Mouse (Mus musculus) left cerebral cortex, postnatal 4 days (tissue): ENCODE results near the gene Gm49373. TPM values are rescaled to one million over a fixed set of nuclear protein-coding genes. Genes with fewer than 3 reads are reported as not detected.

Experiments used
- DNase-seq: peaks from one replicate; pipeline ENCODE4 v3.0.0-alpha.2; 2022
- intact Hi-C: fragments of 180-260 bp; cut with DNase I; formaldehyde crosslinking; loops from one replicate; pipeline ENCODE4 v1.15.1; 2025
- microRNA-seq: library from miRNA; unstranded; fragments of <30 nt; microRNA quantifications from one replicate; pipeline ENCODE4 v1.2.0, GENCODE M21; 2022
- total RNA-seq, 2 experiments: library from RNA; stranded (reverse); gene quantifications; 2 replicates each; pipeline ENCODE4 v1.2.3; 2021

Gene Gm49373
- total RNA-seq, 2 experiments from 2014 or later = 1.9 TPM

GRCm38 (mm10) chr9:21030055-21030600 is 42.8 kb downstream of the Gm49373 start:
- no peak for DNase-seq
- intact Hi-C loops = loop anchor here (10.0 kb wide), 1 partner anchor 105 kb away; the partner anchor contains the start of gene Tyk2

GRCm38 (mm10) chr9:21029291-21030054 is 43.4 kb downstream of the Gm49373 start, which contains the start of gene Icam4:
Gene Icam4 (plus strand): TSS chr9:21029373.
- intact Hi-C loops = loop anchor here (10.0 kb wide), 1 partner anchor 105 kb away; the partner anchor contains the start of gene Tyk2

GRCm38 (mm10) chr9:21028560-21029110 is 44.3 kb downstream of the Gm49373 start:
- intact Hi-C loops = no loop called here

More at GRCm38 (mm10) chr9:21029291-21030054, 43.4 kb downstream of the Gm49373 start, which contains the start of gene Icam4:
- DNase-seq = peak; percentile 69

DNA sequence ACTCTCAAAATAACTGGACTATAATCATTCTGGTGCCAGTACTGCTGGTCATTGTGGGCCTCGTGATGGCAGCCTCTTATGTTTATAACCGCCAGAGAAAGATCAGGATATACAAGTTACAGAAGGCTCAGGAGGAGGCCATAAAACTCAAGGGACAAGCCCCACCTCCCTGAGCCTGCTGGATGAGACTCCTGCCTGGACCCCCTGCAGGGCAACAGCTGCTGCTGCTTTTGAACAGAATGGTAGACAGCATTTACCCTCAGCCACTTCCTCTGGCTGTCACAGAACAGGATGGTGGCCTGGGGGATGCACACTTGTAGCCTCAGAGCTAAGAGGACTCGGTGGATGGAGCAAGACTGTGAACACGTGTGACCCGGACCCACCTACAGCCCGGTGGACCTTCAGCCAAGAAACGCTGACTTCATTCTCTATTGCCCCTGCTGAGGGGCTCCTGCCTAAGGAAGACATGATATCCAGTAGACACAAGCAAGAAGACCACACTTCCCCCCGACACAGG is 45.1 kb downstream of the Gm49373 start:
- DNase-seq = peak; percentile 43
- intact Hi-C loops = no loop called here

More at GRCm38 (mm10) chr9:21028560-21029110, 44.3 kb downstream of the Gm49373 start:
- no peak for DNase-seq

GRCm38 (mm10) chr9:21026849-21027248 is 46.0 kb downstream of the Gm49373 start:
- no peak for DNase-seq
- intact Hi-C loops = no loop called here

DNA sequence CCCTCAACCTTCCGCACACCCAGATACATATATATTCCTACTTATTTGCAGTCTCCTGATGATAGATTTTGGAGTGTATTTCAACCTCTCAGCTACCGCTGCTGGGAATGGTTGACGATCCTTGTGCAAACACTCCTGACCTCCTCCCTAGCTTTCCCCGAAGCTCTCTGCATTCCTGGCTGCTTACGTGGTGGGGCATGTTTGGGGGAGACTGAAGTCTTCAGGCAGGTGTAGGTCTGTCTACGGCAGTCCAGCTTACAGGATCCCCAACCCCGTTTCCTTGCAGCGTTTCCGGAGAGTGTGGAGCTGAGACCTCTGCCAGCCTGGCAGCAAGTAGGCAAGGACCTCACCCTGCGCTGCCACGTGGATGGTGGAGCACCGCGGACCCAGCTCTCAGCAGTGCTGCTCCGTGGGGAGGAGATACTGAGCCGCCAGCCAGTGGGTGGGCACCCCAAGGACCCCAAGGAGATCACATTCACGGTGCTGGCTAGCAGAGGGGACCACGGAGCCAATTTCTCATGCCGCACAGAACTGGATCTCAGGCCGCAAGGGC is 47.6 kb downstream of the Gm49373 start:
- intact Hi-C loops = no loop called here
- no peak for DNase-seq

DNA sequence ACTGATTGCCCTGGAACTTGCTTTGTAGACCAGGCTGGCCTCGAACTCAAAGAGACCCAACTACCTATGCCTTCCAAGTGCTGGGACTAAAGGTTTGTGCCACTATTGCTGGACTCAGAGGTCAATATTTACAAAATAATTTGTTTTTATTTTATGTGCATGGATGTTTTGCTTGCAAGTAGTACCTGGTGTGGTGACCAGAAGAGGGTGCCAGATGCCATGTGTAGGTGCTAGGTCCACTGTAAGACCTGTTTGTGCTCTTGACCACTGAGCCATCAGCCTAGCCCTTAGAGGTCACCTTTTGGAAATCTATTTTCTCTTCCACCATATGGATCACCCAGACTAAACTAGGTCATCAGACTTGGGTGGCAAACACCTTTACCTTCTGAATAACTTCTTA is 50.2 kb downstream of the Gm49373 start:
- DNase-seq = no peak
- intact Hi-C loops = no loop called here

DNA sequence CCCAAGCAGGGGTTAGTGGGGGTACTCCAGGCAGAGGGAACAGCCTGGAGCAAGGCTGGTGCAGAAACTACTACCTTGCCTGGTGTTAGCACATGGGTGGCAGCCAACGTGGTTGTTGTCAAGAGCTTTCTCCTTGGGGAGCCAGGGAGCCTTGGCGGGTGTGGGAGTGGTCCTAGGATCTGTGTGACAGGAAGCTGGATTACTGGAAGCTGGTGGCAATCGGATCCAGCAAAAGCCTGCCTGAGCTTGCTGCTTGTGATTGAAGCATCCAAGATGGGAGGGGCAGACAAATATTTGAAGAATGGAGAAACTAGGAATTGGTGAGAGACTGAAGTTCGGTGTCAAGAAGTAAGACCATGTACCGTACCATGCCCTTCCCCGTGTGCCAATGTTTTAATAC is 50.6 kb downstream of the Gm49373 start:
- DNase-seq = no peak
- intact Hi-C loops = no loop called here

- intact Hi-C loops = no loop called here
- no peak for DNase-seq
Measured at GRCm38 (mm10) chr9:21021363-21021762, 51.5 kb downstream of the Gm49373 start.

DNA sequence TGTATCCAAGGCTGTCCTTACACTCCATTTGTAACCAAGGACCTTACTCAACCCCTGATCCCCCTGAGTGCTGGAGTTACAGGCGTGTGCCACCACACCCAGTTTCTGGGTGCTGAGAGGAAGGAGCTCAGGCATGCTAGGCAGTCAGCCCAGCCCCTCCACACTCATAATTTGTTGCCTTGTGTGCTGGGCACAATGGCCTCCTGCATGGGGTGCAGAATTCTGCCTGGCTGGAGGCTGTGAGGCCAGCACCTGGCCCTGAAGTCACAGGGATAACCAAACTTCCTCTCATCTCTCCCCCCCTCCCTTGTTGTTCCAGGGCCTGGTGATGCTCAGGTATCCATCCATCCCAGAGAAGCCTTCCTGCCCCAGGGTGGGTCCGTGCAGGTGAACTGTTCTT is 54.3 kb downstream of the Gm49373 start:
- DNase-seq = no peak

DNA sequence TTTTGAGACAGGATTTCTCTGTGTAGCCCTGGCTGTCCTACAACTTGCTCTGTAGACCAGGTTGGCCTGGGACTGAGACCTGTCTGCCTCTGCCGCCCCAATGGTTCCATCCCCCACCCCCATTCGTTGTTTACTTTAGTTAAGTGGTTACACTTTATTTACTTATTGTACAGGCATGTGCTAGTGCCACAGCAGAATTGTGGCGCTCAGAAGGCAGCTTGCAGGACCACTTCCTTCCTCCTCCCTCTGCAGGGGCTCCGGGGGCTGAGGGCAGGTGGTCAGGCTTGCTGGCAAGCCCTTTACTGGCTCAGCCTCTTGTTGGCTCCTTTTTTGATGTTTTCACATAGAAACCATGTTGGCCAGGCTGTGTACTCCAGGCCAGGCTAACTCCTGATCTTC is 55.7 kb downstream of the Gm49373 start:
- no peak for DNase-seq
- intact Hi-C loops = no loop called here

More for the DNA sequence above, 54.3 kb downstream of the Gm49373 start:
- intact Hi-C loops = no loop called here

- DNase-seq = no peak
Measured at GRCm38 (mm10) chr9:21016331-21017176, 56.3 kb downstream of the Gm49373 start.

DNA sequence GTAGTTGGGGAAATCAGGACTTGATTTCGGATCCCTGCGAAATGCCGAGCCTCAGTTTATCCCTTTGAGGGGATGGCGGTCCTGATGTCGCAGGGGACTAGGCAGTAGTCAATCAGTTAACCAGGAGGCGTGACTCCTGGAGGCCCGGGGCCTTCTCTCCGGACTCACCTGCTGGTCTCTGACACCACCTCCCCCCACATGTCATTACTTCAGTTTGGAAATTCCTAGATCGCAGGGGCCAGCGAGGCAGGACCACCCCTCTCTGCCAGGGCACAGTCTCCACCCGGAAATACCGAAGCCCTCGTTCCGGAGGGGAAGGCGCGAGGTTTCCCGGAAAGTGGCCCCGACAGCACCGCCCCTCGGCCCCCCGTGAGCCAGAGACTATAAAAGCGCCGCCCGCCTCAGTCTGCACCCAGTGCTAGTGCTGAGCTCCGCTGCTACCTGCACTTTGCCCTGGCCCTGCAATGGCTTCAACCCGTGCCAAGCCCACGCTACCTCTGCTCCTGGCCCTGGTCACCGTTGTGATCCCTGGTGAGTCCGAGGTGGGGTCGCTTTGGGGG is 57.2 kb downstream of the Gm49373 start, which contains the start of gene Icam1:
Gene Icam1, plus strand, starts transcription at position 415 of the 560 bp plus-strand sequence.
- intact Hi-C loops = no loop called here
- no peak for DNase-seq

More at GRCm38 (mm10) chr9:21016331-21017176, 56.3 kb downstream of the Gm49373 start:
- intact Hi-C loops = no loop called here

GRCm38 (mm10) chr9:21014691-21015570 is 58.0 kb downstream of the Gm49373 start:
- intact Hi-C loops = no loop called here

More at GRCm38 (mm10) chr9:21014691-21015570, 58.0 kb downstream of the Gm49373 start:
- DNase-seq = no peak

Small RNAs within 50 kb of the gene (microRNA-seq; reads per million reads assigned to microRNA genes)
- not detected for gene Mir1900
- gene Mir7082 = not detected

Other genes starting within 250 kb of the Gm49373 start
- 10 to 100 TPM; 33.3 to 42.2 TPM for gene A230050P20Rik, start 204.5 kb downstream of the Gm49373 start, total RNA-seq
- gene Angptl6, start 193.4 kb downstream of the Gm49373 start, total RNA-seq = 10 to 100 TPM in 1 of 2 experiments, 1 to 10 TPM in 1; 9.9 to 10.9 TPM
- 10 to 100 TPM; 37.9 to 43.0 TPM for gene Ppan, start 184.9 kb downstream of the Gm49373 start, total RNA-seq
- gene Eif3g, start 174.5 kb downstream of the Gm49373 start, total RNA-seq = 100 to 1,000 TPM; 144 to 147 TPM
- 10 to 100 TPM; 86.1 to 88.5 TPM for gene Dnmt1, start 113.2 kb downstream of the Gm49373 start, total RNA-seq
- 1 to 10 TPM; 4.5 to 5.5 TPM for gene S1pr2, start 96.3 kb downstream of the Gm49373 start, total RNA-seq
- gene Mrpl4, start 70.4 kb downstream of the Gm49373 start, total RNA-seq = 10 to 100 TPM; 45.2 to 49.3 TPM
- 1 to 10 TPM; 2.5 to 2.8 TPM for gene Icam1, start 57.1 kb downstream of the Gm49373 start, total RNA-seq
- gene Icam4, start 43.7 kb downstream of the Gm49373 start, total RNA-seq = not detected
- gene Icam5, start 41.0 kb downstream of the Gm49373 start, total RNA-seq = 10 to 100 TPM; 28.1 to 41.3 TPM
- not detected for gene Zglp1, start 6.0 kb downstream of the Gm49373 start, total RNA-seq
- gene Fdx1l, start 518 bp upstream of the Gm49373 start, total RNA-seq = 10 to 100 TPM; 36.6 to 38.2 TPM
- 1 to 10 TPM; 3.3 to 4.1 TPM for gene Gm38431, start 18.9 kb upstream of the Gm49373 start, total RNA-seq
- gene Raver1, start 18.9 kb upstream of the Gm49373 start, total RNA-seq = 10 to 100 TPM; 36.8 to 37.9 TPM
- 10 to 100 TPM; 16.1 to 16.7 TPM for gene Tyk2, start 58.1 kb upstream of the Gm49373 start, total RNA-seq
- gene Cdc37, start 76.9 kb upstream of the Gm49373 start, total RNA-seq = 100 to 1,000 TPM; 125 TPM
- 10 to 100 TPM; 44.4 to 47.3 TPM for gene Pde4a, start 92.6 kb upstream of the Gm49373 start, total RNA-seq
- 10 to 100 TPM; 49.0 to 50.8 TPM for gene Keap1, start 166.3 kb upstream of the Gm49373 start, total RNA-seq
- gene S1pr5, start 175.3 kb upstream of the Gm49373 start, total RNA-seq = 1 to 10 TPM; 2.5 to 2.8 TPM
- 10 to 100 TPM; 26.3 to 31.0 TPM for gene Atg4d, start 192.2 kb upstream of the Gm49373 start, total RNA-seq
- 10 to 100 TPM; 46.7 to 49.2 TPM for gene Kri1, start 214.9 kb upstream of the Gm49373 start, total RNA-seq
- gene Cdkn2d, start 218.3 kb upstream of the Gm49373 start, total RNA-seq = 10 to 100 TPM; 58.3 to 63.6 TPM
- 1 to 10 TPM; 1.3 to 3.7 TPM for gene Ap1m2, start 239.2 kb upstream of the Gm49373 start, total RNA-seq
- gene Slc44a2, start 247.6 kb upstream of the Gm49373 start, total RNA-seq = 10 to 100 TPM; 69.9 to 71.5 TPM